Mouse (Mus musculus) limb, embryonic 14.5 days (tissue): ENCODE data around the gene Trak1. TPM values are rescaled to one million over a fixed set of nuclear protein-coding genes. Genes with fewer than 3 reads are reported as not detected.
A peak's percentile ranks its signal among the peaks of the same experiment; 100 is the strongest.

Source experiments
- ATAC-seq: fragments of 200-750 bp; cut with Nextera tagmentation; 2 replicates; pipeline ENCODE4 v1.8.0; 2017; ENCODE audit warnings: low read depth, moderate number of reproducible peaks, moderate TSS enrichment; ENCODE audit not compliant: low FRiP score
- DNase-seq: peaks from one replicate; pipeline ENCODE4 v3.0.0-alpha.2; 2015; ENCODE audit warnings: low spot score
- H3K27ac ChIP-seq: fragments of 300-500 bp; sonication (generic); replicated peaks from 2 replicates; pipeline ENCODE4 v1.5.1; 2014; ENCODE audit warnings: low read depth, mild to moderate bottlenecking, low read length, moderate library complexity, mixed read lengths
- H3K27me3 ChIP-seq: fragments of 300-500 bp; sonication (generic); 2 replicates; pipeline ENCODE4 v1.6.1; 2014; ENCODE audit warnings: low read length, mixed read lengths; ENCODE audit not compliant: control insufficient read depth, insufficient read depth
- H3K36me3 ChIP-seq: fragments of 300-500 bp; sonication (generic); 2 replicates; pipeline ENCODE4 v1.6.1; 2014; ENCODE audit warnings: mild to moderate bottlenecking, low read length, moderate library complexity, mixed read lengths; ENCODE audit not compliant: control insufficient read depth, insufficient read depth
- H3K4me1 ChIP-seq: fragments of 300-500 bp; sonication (generic); 2 replicates; pipeline ENCODE4 v1.6.1; 2014; ENCODE audit warnings: antibody characterized with exemption, low read length, mixed read lengths; ENCODE audit not compliant: control insufficient read depth, insufficient read depth
- H3K4me2 ChIP-seq: fragments of 300-500 bp; sonication (generic); replicated peaks from 2 replicates; pipeline ENCODE4 v1.6.1; 2014; ENCODE audit warnings: low read depth, mild to moderate bottlenecking, low read length, moderate library complexity; ENCODE audit not compliant: severe bottlenecking
- H3K4me3 ChIP-seq: fragments of 300-500 bp; sonication (generic); replicated peaks from 2 replicates; pipeline ENCODE4 v1.5.1; 2014; ENCODE audit warnings: low read length
- H3K9ac ChIP-seq: fragments of 300-500 bp; sonication (generic); 2 replicates; pipeline ENCODE4 v1.6.1; 2014; ENCODE audit warnings: mild to moderate bottlenecking, low read depth, low read length, moderate library complexity; ENCODE audit not compliant: severe bottlenecking
- H3K9me3 ChIP-seq: fragments of 300-500 bp; sonication (generic); 2 replicates; pipeline ENCODE4 v1.6.1; 2016; ENCODE audit warnings: low read length; ENCODE audit not compliant: control insufficient read depth
- POLR2A ChIP-seq: fragments of 200-500 bp; IDR thresholded peaks from 2 replicates; pipeline ENCODE4 v1.8.0; 2012; ENCODE audit warnings: inconsistent platforms, mild to moderate bottlenecking, moderate library complexity, borderline replicate concordance; ENCODE audit not compliant: insufficient read depth, insufficient read length; ENCODE audit errors: extremely low read depth
- WGBS: fragments of 180-500 bp; shearing (Covaris S2); extraction: QIAGEN DNeasy Blood & Tissue Kit; methylation state at CpG from one replicate; pipeline ENCODE4 v1.1.7; 2014; 5-methylcytosine and 5-hydroxymethylcytosine counted together
- polyA plus RNA-seq, 2 experiments: library from polyadenylated mRNA; depleted of rRNA in 1 of 2; stranded (reverse) in 1 of 2; unstranded in 1 of 2; fragments of >200 nt; fragmentation: Nextera tagmentation in 1 of 2; extraction: Ambion mirVana in 1 of 2; gene quantifications; 2 replicates each; pipeline versions ENCODE4 v1.2.1 to v1.2.3; 2012 to 2014

Trak1 gene
- polyA plus RNA-seq, 2 experiments, result 20.8 to 31.2 TPM

- 3% methylated on average over 48 of the region's 48 CpGs for WGBS
- ATAC-seq, result no peak
These were observed 196.9 kb downstream of the Trak1 start for GRCm38 (mm10) chr9:121494006-121494767.

DNA sequence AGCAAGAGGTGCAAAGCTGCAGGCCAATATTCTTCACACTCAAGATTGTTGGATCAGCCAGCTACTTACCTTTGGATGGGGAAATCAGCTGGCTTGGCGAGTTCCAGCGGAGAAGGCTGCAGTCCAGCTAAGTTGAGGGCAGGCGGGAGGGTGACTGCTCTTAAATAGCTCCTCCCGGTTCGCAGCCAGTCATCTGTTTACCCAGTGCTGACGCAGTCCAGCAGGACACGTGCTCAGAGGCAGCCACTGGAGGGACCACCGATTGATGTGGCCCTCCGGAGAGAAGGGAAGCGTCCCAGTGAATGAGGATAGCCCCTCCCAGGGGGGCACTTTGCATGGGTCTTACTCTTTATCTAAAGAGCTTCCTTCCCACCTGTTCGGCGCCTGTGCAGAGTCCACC, 198.2 kb downstream of the Trak1 start, which contains the start of gene Cck:
Cck (minus strand) TSS at position 166 of the 400 bp plus-strand sequence.
- Histone ChIP-seq H3K9ac (0 out of 2 replicates have a peak within 1 kb of the TSS, but pooled peaks have one; percentile 28), H3K4me1 (no peaks in the 10 kb centered on the region; the same call in 1 of the 2 replicates), H3K27ac (no peak within 1 kb of the TSS), H3K4me2 (peak within 1 kb of the TSS; percentile 51), H3K27me3 (peaks cover 48% of the 10 kb centered on the region), H3K36me3 (no peaks in the 10 kb centered on the region), H3K4me3 (peak within 1 kb of the TSS; percentile 31), H3K9me3 (no peaks in the 10 kb centered on the region)
- ATAC-seq (no peak; the same call in 1 of the 2 replicates), DNase-seq (peak; percentile 40)
- WGBS, result 6% methylated on average over 12 of the region's 12 CpGs
- no peak for TF ChIP-seq POLR2A

More at GRCm38 (mm10) chr9:121494006-121494767, 196.9 kb downstream of the Trak1 start:
- Histone ChIP-seq H3K4me1 (no peaks in the 10 kb centered on the region; the same call in 1 of the 2 replicates), H3K9me3 (no peaks in the 10 kb centered on the region), H3K27ac (no peak overlapping the region), H3K36me3 (no peaks in the 10 kb centered on the region), H3K4me3 (peak overlapping the region; percentile 31), H3K4me2 (peak overlapping the region; percentile 51), H3K27me3 (peaks cover 48% of the 10 kb centered on the region), H3K9ac (peak overlapping the region; percentile 28; the same call in 1 of the 2 replicates)
- no peak for TF ChIP-seq POLR2A
- no peak for DNase-seq

- no peak overlapping the region for H3K4me2 ChIP-seq
- ATAC-seq, result no peak
- 30% methylated on average over 10 of the region's 10 CpGs for WGBS
These were observed 198.8 kb downstream of the Trak1 start for GRCm38 (mm10) chr9:121496102-121496501.

DNA sequence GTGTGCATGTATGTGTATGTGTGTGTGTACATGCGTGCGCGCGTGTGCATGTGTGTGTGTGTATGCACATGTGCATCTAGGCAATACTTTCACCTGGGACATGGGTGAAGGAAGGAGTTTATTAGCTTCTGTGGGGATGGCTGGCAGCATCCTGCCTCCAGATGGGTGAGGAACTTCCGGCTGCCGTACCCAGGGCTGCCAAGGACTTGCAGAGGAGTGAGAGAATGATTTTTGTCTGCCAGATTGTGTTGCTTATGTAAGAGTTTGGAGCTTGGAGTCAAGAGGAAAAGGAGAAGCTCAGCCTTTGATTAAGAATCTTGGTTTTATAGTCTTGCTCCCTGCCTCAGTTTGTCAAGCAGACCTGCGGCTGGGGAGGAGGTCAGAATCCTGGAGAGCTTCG, 208.0 kb downstream of the Trak1 start:
- no peak overlapping the region for H3K4me3 ChIP-seq
- H3K9me3 ChIP-seq, result no peaks in the 10 kb centered on the region
- no peaks in the 10 kb centered on the region for H3K4me1 ChIP-seq
- no peak overlapping the region for H3K9ac ChIP-seq
- H3K4me2 ChIP-seq, result no peak overlapping the region
- no peak for TF ChIP-seq POLR2A
- no peaks in the 10 kb centered on the region for H3K27me3 ChIP-seq
- H3K27ac ChIP-seq, result no peak overlapping the region
- DNase-seq, result no peak
- ATAC-seq, result no peak
- H3K36me3 ChIP-seq, result no peaks in the 10 kb centered on the region
- WGBS, result 81% methylated on average over 8 of the region's 8 CpGs

More at GRCm38 (mm10) chr9:121496102-121496501, 198.8 kb downstream of the Trak1 start:
- H3K36me3 ChIP-seq, result no peaks in the 10 kb centered on the region
- H3K27ac ChIP-seq, result no peak overlapping the region
- no peak for DNase-seq
- peaks cover 48% of the 10 kb centered on the region for H3K27me3 ChIP-seq
- no peak overlapping the region for H3K9ac ChIP-seq
- no peak for TF ChIP-seq POLR2A
- H3K4me3 ChIP-seq, result no peak overlapping the region
- H3K4me1 ChIP-seq, result no peaks in the 10 kb centered on the region; the same call in 1 of the 2 replicates
- no peaks in the 10 kb centered on the region for H3K9me3 ChIP-seq

GRCm38 (mm10) chr9:121506478-121507180, 209.3 kb downstream of the Trak1 start:
- TF ChIP-seq POLR2A, result no peak
- DNase-seq (no peak), ATAC-seq (no peak)
- no peaks in the 10 kb centered on the region for H3K4me1 ChIP-seq
- no peaks in the 10 kb centered on the region for H3K36me3 ChIP-seq
- no peak overlapping the region for H3K27ac ChIP-seq
- no peaks in the 10 kb centered on the region for H3K9me3 ChIP-seq
- no peak overlapping the region for H3K4me2 ChIP-seq
- WGBS, result 58% methylated on average over 8 of the region's 8 CpGs
- no peaks in the 10 kb centered on the region for H3K27me3 ChIP-seq
- H3K9ac ChIP-seq, result no peak overlapping the region
- no peak overlapping the region for H3K4me3 ChIP-seq
